Mouse (Mus musculus) heart, embryonic 10.5 days (tissue): ENCODE measurements around the gene Gm8247. TPM values are rescaled to one million over a fixed set of nuclear protein-coding genes. Genes with fewer than 3 reads are reported as not detected.
"Not testable (repeated sequence)": the region's sequence is repeated elsewhere in the genome, so short reads cannot be mapped to it uniquely, and the experiment has no call there.

Experiments used
- DNase-seq: peaks from one replicate; pipeline ENCODE4 v3.0.0-alpha.2; 2017; ENCODE audit warnings: low spot score
- H3K27ac ChIP-seq: fragments of 300-500 bp; sonication (generic); 2 replicates; pipeline ENCODE4 v1.5.1; 2016; ENCODE audit warnings: mild to moderate bottlenecking
- H3K27me3 ChIP-seq: fragments of 300-500 bp; sonication (generic); 2 replicates; pipeline ENCODE4 v1.6.1; 2016; ENCODE audit warnings: mild to moderate bottlenecking; ENCODE audit not compliant: poor library complexity, insufficient read depth, severe bottlenecking
- H3K36me3 ChIP-seq: fragments of 300-500 bp; sonication (generic); 2 replicates; pipeline ENCODE4 v1.6.1; 2016; ENCODE audit warnings: mild to moderate bottlenecking, moderate library complexity
- H3K4me1 ChIP-seq: fragments of 300-500 bp; sonication (generic); 2 replicates; pipeline ENCODE4 v1.6.1; 2016; ENCODE audit warnings: mild to moderate bottlenecking
- H3K4me3 ChIP-seq: fragments of 300-500 bp; sonication (generic); 2 replicates; pipeline ENCODE4 v1.5.1; 2016; ENCODE audit warnings: mild to moderate bottlenecking, moderate library complexity
- H3K9me3 ChIP-seq: fragments of 300-500 bp; sonication (generic); 2 replicates; pipeline ENCODE4 v1.6.1; 2016; ENCODE audit warnings: mild to moderate bottlenecking, moderate library complexity
- WGBS: fragments of 180-500 bp; shearing (Covaris S2); methylation state at CpG from one replicate; pipeline ENCODE4 v1.1.7; 2016; 5-methylcytosine and 5-hydroxymethylcytosine counted together
- polyA plus RNA-seq: library from polyadenylated mRNA; unstranded; fragments of >200 nt; fragmentation: Nextera tagmentation; extraction: Ambion mirVana; gene quantifications from 2 replicates; pipeline ENCODE4 v1.2.1, GENCODE M21; 2016

The Gm8247 gene
- not detected in 2 replicates for polyA plus RNA-seq

DNA sequence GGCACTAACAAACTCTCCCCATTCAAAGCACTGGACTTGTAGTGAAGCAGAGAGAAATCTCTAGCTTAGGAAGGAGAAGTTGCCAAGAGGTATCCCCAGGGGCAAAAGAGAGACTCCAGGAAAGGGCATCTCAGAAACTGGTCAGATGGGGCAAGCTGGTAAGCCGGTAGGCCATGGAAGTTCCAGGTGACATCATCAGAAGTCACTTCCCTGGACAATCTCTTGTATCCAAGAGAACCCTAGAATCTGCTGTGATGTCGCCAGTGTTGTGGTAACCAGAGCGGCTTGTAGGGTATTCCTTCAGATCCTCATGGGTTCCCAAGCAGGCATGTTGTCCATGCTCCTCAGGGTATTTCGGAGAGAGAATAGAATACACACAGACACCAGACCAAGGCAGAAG lies at the start of gene Gm8247:
Gm8247 (plus strand) TSS at position 301 of the 400 bp plus-strand sequence.
- not testable (repeated sequence) for H3K4me3 ChIP-seq, H3K27ac ChIP-seq, H3K9me3 ChIP-seq, DNase-seq, H3K4me1 ChIP-seq, H3K36me3 ChIP-seq, H3K27me3 ChIP-seq
- WGBS: 83% methylated on average over 4 of the region's 4 CpGs

GRCm38 (mm10) chr14:44547961-44548360 lies 35.0 kb upstream of the Gm8247 start:
- not testable (repeated sequence) for H3K9me3 ChIP-seq

DNA sequence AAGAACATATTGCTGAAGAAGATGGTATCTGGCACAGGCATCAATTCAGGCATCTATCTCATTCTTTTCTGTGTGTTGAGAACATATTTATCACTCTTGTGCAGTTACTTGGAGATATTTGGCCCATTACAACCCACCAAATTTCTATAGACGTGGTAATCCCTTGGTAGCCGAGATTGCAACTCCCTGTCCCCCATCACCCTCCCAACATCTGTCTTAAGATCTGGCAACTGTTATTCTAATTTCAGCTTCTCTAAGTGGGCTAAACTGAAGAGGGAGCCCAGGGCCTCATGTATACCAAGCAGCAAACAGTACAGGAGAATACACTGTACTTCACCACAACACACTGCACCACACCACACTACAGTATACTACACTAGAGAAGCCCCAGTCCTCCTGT lies 8.8 kb downstream of the Gm8247 start:
- H3K27ac ChIP-seq, H3K4me1 ChIP-seq, H3K4me3 ChIP-seq, H3K9me3 ChIP-seq, H3K27me3 ChIP-seq, DNase-seq, H3K36me3 ChIP-seq: not testable (repeated sequence)
- 65% methylated on average over 2 of the region's 2 CpGs for WGBS

More at GRCm38 (mm10) chr14:44547961-44548360, 35.0 kb upstream of the Gm8247 start:
- H3K36me3 ChIP-seq, H3K27me3 ChIP-seq, H3K27ac ChIP-seq, H3K4me3 ChIP-seq, DNase-seq, H3K4me1 ChIP-seq: not testable (repeated sequence)
- 79% methylated on average over 3 of the region's 5 CpGs for WGBS

DNA sequence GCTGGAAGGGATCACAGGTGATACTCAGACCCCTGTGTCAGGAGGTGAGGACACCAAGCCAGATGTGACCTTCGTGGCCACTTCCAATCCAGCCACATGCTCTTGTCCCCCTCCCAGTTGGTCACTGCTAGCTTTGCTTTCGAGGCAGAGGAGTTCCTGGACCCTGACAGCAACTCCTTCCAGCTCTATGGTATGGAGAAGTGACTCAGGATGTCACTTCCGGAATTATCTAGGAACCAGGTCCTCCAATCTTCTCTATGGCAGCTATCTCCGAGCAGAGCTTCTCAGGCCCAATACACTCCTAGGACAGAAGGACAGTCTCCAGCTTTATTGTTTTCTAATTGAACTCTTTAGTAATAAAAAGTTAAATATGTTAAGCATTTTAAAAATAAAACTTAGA lies 44.8 kb downstream of the Gm8247 start, which contains the start of gene Gm5624:
Gm5624 (minus strand) TSS at position 202 of the 400 bp plus-strand sequence.
- 78% methylated on average over 4 of the region's 4 CpGs for WGBS
- H3K27me3 ChIP-seq, H3K4me3 ChIP-seq, H3K4me1 ChIP-seq, H3K9me3 ChIP-seq, H3K27ac ChIP-seq, DNase-seq, H3K36me3 ChIP-seq: not testable (repeated sequence)

Other genes with a start within 250 kb of the Gm8247 start
- gene Gm5930, start 244.6 kb upstream of the Gm8247 start, polyA plus RNA-seq: not detected in 2 replicates
- gene Gm8229, start 217.8 kb upstream of the Gm8247 start, polyA plus RNA-seq: not detected in 2 replicates
- not detected in 2 replicates for gene Gm3371, start 172.5 kb upstream of the Gm8247 start, polyA plus RNA-seq
- gene Gm8232, start 149.5 kb upstream of the Gm8247 start, polyA plus RNA-seq: not detected in 2 replicates
- not detected in 2 replicates for gene BC061237, start 90.7 kb upstream of the Gm8247 start, polyA plus RNA-seq
- gene Gm17093, start 64.9 kb upstream of the Gm8247 start, polyA plus RNA-seq: not detected in 2 replicates
- not detected in 2 replicates for gene Gm5624, start 44.8 kb downstream of the Gm8247 start, polyA plus RNA-seq
- not detected in 2 replicates for gene Gm8257, start 123.3 kb downstream of the Gm8247 start, polyA plus RNA-seq
- gene Gm8267, start 167.2 kb downstream of the Gm8247 start, polyA plus RNA-seq: not detected in 2 replicates